Mouse (Mus musculus) lung, embryonic 15.5 days (tissue): ENCODE data around the gene Zfp598. TPM values are rescaled to one million over a fixed set of nuclear protein-coding genes. Genes with fewer than 3 reads are reported as not detected.

ENCODE experiments used
- ATAC-seq: fragments of 200-750 bp; cut with Nextera tagmentation; 2 replicates; pipeline ENCODE4 v1.8.0; 2017; ENCODE audit warnings: moderate number of reproducible peaks, borderline replicate concordance; ENCODE audit not compliant: low FRiP score, low TSS enrichment; ENCODE audit errors: extremely low read depth
- H3K27ac ChIP-seq: fragments of 300-500 bp; sonication (generic); 2 replicates; pipeline ENCODE4 v1.5.1; 2015; ENCODE audit warnings: moderate library complexity, mild to moderate bottlenecking, inconsistent platforms
- H3K27me3 ChIP-seq: fragments of 300-500 bp; sonication (generic); 2 replicates; pipeline ENCODE4 v1.6.1; 2015; ENCODE audit warnings: inconsistent platforms
- H3K36me3 ChIP-seq: fragments of 300-500 bp; sonication (generic); 2 replicates; pipeline ENCODE4 v1.6.1; 2015; ENCODE audit warnings: inconsistent platforms
- H3K4me1 ChIP-seq: fragments of 300-500 bp; sonication (generic); 2 replicates; pipeline ENCODE4 v1.6.1; 2015; ENCODE audit warnings: inconsistent platforms
- H3K4me2 ChIP-seq: fragments of 300-500 bp; sonication (generic); 2 replicates; pipeline ENCODE4 v1.6.1; 2015; ENCODE audit warnings: inconsistent platforms, mild to moderate bottlenecking, moderate library complexity
- H3K4me3 ChIP-seq: fragments of 300-500 bp; sonication (generic); 2 replicates; pipeline ENCODE4 v1.5.1; 2015; ENCODE audit warnings: mild to moderate bottlenecking, inconsistent platforms
- H3K9ac ChIP-seq: fragments of 300-500 bp; sonication (generic); 2 replicates; pipeline ENCODE4 v1.6.1; 2015; ENCODE audit warnings: inconsistent platforms
- H3K9me3 ChIP-seq: fragments of 300-500 bp; sonication (generic); 2 replicates; pipeline ENCODE4 v1.6.1; 2016; ENCODE audit warnings: inconsistent platforms
- WGBS: fragments of 180-500 bp; shearing (Covaris S2); methylation state at CpG from one replicate; pipeline ENCODE4 v1.1.7; 2015; 5-methylcytosine and 5-hydroxymethylcytosine counted together
- polyA plus RNA-seq: library from polyadenylated mRNA; unstranded; fragments of >200 nt; fragmentation: Nextera tagmentation; extraction: Ambion mirVana; gene quantifications from 2 replicates; pipeline ENCODE4 v1.2.1, GENCODE M21; 2015

The Zfp598 gene
- polyA plus RNA-seq: 21.2 and 22.2 TPM in 2 replicates

GRCm38 (mm10) chr17:24669545-24670245, at the start of gene Zfp598:
Gene Zfp598 (plus strand): TSS chr17:24669687.
- WGBS: under 1% methylated on average over 80 of the region's 80 CpGs

GRCm38 (mm10) chr17:24625472-24625871, 44.0 kb upstream of the Zfp598 start:
- no peaks in the 10 kb centered on the region for H3K9me3 ChIP-seq
- H3K4me2 ChIP-seq: no peak overlapping the region
- H3K27ac ChIP-seq: no peak overlapping the region
- no peak overlapping the region for H3K4me3 ChIP-seq
- no peak overlapping the region for H3K9ac ChIP-seq
- no peak for ATAC-seq
- no peaks in the 10 kb centered on the region for H3K4me1 ChIP-seq
- 88% methylated on average over 8 of the region's 8 CpGs for WGBS
- H3K36me3 ChIP-seq: peaks cover 82% of the 10 kb centered on the region
- no peaks in the 10 kb centered on the region for H3K27me3 ChIP-seq

More at GRCm38 (mm10) chr17:24669545-24670245, at the start of gene Zfp598:
- Histone ChIP-seq H3K9ac (peak within 1 kb of the TSS; percentile 96), H3K27ac (peak within 1 kb of the TSS; percentile 75), H3K4me2 (peak within 1 kb of the TSS; percentile 78), H3K36me3 (no peaks in the 10 kb centered on the region), H3K4me1 (peaks cover 32% of the 10 kb centered on the region), H3K4me3 (peak within 1 kb of the TSS; percentile 70), H3K9me3 (no peaks in the 10 kb centered on the region), H3K27me3 (no peaks in the 10 kb centered on the region)
- peak; percentile 98 for ATAC-seq

GRCm38 (mm10) chr17:24628646-24629045, 40.8 kb upstream of the Zfp598 start:
- no peak overlapping the region for H3K4me2 ChIP-seq
- no peak overlapping the region for H3K9ac ChIP-seq
- H3K27ac ChIP-seq: no peak overlapping the region
- H3K36me3 ChIP-seq: peaks cover 52% of the 10 kb centered on the region
- H3K9me3 ChIP-seq: no peaks in the 10 kb centered on the region
- ATAC-seq: no peak
- peaks cover 17% of the 10 kb centered on the region for H3K4me1 ChIP-seq
- WGBS: 33% methylated on average over 5 of the region's 5 CpGs
- H3K4me3 ChIP-seq: no peak overlapping the region
- no peaks in the 10 kb centered on the region for H3K27me3 ChIP-seq

- 88% methylated on average over 14 of the region's 14 CpGs for WGBS
- no peak overlapping the region for H3K27ac ChIP-seq
- H3K4me2 ChIP-seq: no peak overlapping the region
- H3K4me3 ChIP-seq: no peak overlapping the region
- no peak overlapping the region for H3K9ac ChIP-seq
- no peaks in the 10 kb centered on the region for H3K9me3 ChIP-seq
- no peak for ATAC-seq
- H3K36me3 ChIP-seq: peaks cover 38% of the 10 kb centered on the region
- no peaks in the 10 kb centered on the region for H3K27me3 ChIP-seq
- H3K4me1 ChIP-seq: peaks cover 23% of the 10 kb centered on the region
Observed at GRCm38 (mm10) chr17:24630072-24630471, 39.4 kb upstream of the Zfp598 start.

GRCm38 (mm10) chr17:24632167-24632812, 37.2 kb upstream of the Zfp598 start, which contains the start of the genes Tsc2 and Nthl1:
Gene Tsc2 (minus strand): TSS chr17:24632630.
Gene Nthl1 (plus strand): TSS chr17:24632680.
- WGBS: under 1% methylated on average over 51 of the region's 51 CpGs

GRCm38 (mm10) chr17:24632813-24633449, 36.6 kb upstream of the Zfp598 start:
- 7% methylated on average over 22 of the region's 22 CpGs for WGBS
- peak; percentile 58 for ATAC-seq

More at GRCm38 (mm10) chr17:24632167-24632812, 37.2 kb upstream of the Zfp598 start, which contains the start of the genes Tsc2 and Nthl1:
- Histone ChIP-seq H3K4me1 (peaks cover 28% of the 10 kb centered on the region), H3K27me3 (no peaks in the 10 kb centered on the region), H3K9me3 (no peaks in the 10 kb centered on the region), H3K9ac (peak within 1 kb of the TSS; percentile 59), H3K36me3 (peaks cover 21% of the 10 kb centered on the region), H3K27ac (peak within 1 kb of the TSS; percentile 96), H3K4me2 (peak within 1 kb of the TSS; percentile 84), H3K4me3 (peak within 1 kb of the TSS; percentile 64)
- ATAC-seq: peak; percentile 86

GRCm38 (mm10) chr17:24633831-24634230, 35.7 kb upstream of the Zfp598 start:
- Histone ChIP-seq H3K27me3 (no peaks in the 10 kb centered on the region), H3K27ac (peak overlapping the region; percentile 96), H3K4me3 (no peak overlapping the region), H3K36me3 (peaks cover 13% of the 10 kb centered on the region), H3K4me2 (no peak overlapping the region), H3K9ac (no peak overlapping the region), H3K4me1 (peaks cover 32% of the 10 kb centered on the region), H3K9me3 (no peaks in the 10 kb centered on the region)
- ATAC-seq: no peak
- 92% methylated on average over 11 of the region's 11 CpGs for WGBS

More at GRCm38 (mm10) chr17:24632813-24633449, 36.6 kb upstream of the Zfp598 start:
- Histone ChIP-seq H3K4me1 (peaks cover 28% of the 10 kb centered on the region), H3K4me2 (peak overlapping the region; percentile 84), H3K36me3 (peaks cover 16% of the 10 kb centered on the region), H3K27me3 (no peaks in the 10 kb centered on the region), H3K4me3 (peak overlapping the region; percentile 64), H3K9me3 (no peaks in the 10 kb centered on the region), H3K27ac (peak overlapping the region; percentile 96), H3K9ac (peak overlapping the region; percentile 59)

GRCm38 (mm10) chr17:24635024-24635423, 34.5 kb upstream of the Zfp598 start:
- Histone ChIP-seq H3K27ac (no peak overlapping the region), H3K4me3 (no peak overlapping the region), H3K27me3 (no peaks in the 10 kb centered on the region), H3K4me2 (no peak overlapping the region), H3K36me3 (peaks cover 7% of the 10 kb centered on the region; the same call in 1 of the 2 replicates), H3K9me3 (no peaks in the 10 kb centered on the region), H3K9ac (no peak overlapping the region), H3K4me1 (peaks cover 40% of the 10 kb centered on the region)
- 77% methylated on average over 4 of the region's 4 CpGs for WGBS
- no peak for ATAC-seq

- no peak overlapping the region for H3K4me3 ChIP-seq
- peaks cover 42% of the 10 kb centered on the region for H3K4me1 ChIP-seq
- H3K9me3 ChIP-seq: no peaks in the 10 kb centered on the region
- H3K4me2 ChIP-seq: no peak overlapping the region
- H3K36me3 ChIP-seq: peaks cover 13% of the 10 kb centered on the region; the same call in 1 of the 2 replicates
- H3K27me3 ChIP-seq: no peaks in the 10 kb centered on the region
- 93% methylated on average over 5 of the region's 5 CpGs for WGBS
- no peak for ATAC-seq
- no peak overlapping the region for H3K27ac ChIP-seq
- no peak overlapping the region for H3K9ac ChIP-seq
Observed at GRCm38 (mm10) chr17:24635694-24636093, 33.8 kb upstream of the Zfp598 start.

- H3K4me1 ChIP-seq: peaks cover 36% of the 10 kb centered on the region
- no peaks in the 10 kb centered on the region for H3K9me3 ChIP-seq
- H3K4me2 ChIP-seq: no peak overlapping the region
- H3K27ac ChIP-seq: no peak overlapping the region
- ATAC-seq: no peak
- no peaks in the 10 kb centered on the region for H3K27me3 ChIP-seq
- H3K9ac ChIP-seq: no peak overlapping the region
- peaks cover 20% of the 10 kb centered on the region; the same call in 1 of the 2 replicates for H3K36me3 ChIP-seq
- WGBS: 60% methylated on average over 5 of the region's 5 CpGs
- H3K4me3 ChIP-seq: no peak overlapping the region
Observed at GRCm38 (mm10) chr17:24636781-24637481, 32.6 kb upstream of the Zfp598 start.

GRCm38 (mm10) chr17:24638214-24638613, 31.3 kb upstream of the Zfp598 start:
- no peaks in the 10 kb centered on the region for H3K27me3 ChIP-seq
- H3K9me3 ChIP-seq: no peaks in the 10 kb centered on the region
- H3K4me1 ChIP-seq: peaks cover 29% of the 10 kb centered on the region
- no peak for ATAC-seq
- H3K4me3 ChIP-seq: no peak overlapping the region
- peaks cover 23% of the 10 kb centered on the region; the same call in 1 of the 2 replicates for H3K36me3 ChIP-seq
- H3K9ac ChIP-seq: no peak overlapping the region
- peak overlapping the region; percentile 64 for H3K27ac ChIP-seq
- 73% methylated on average over 4 of the region's 4 CpGs for WGBS
- H3K4me2 ChIP-seq: no peak overlapping the region
